Mouse (Mus musculus): Measurements from ENCODE around the gene Ranbp1. TPM values are rescaled to one million over a fixed set of nuclear protein-coding genes. Genes with fewer than 3 reads are reported as not detected.
"Not testable (repeated sequence)": the region's sequence is repeated elsewhere in the genome, so short reads cannot be mapped to it uniquely, and the experiment has no call there.

Gene Ranbp1
- 543 and 645 TPM in 2 replicates for total RNA-seq (2014; fragmentation: Nextera tagmentation)
- 405 and 431 TPM in 2 replicates for total RNA-seq (2017)
- polyA plus RNA-seq (2012): 1,262 and 1,589 TPM in 2 replicates

DNA sequence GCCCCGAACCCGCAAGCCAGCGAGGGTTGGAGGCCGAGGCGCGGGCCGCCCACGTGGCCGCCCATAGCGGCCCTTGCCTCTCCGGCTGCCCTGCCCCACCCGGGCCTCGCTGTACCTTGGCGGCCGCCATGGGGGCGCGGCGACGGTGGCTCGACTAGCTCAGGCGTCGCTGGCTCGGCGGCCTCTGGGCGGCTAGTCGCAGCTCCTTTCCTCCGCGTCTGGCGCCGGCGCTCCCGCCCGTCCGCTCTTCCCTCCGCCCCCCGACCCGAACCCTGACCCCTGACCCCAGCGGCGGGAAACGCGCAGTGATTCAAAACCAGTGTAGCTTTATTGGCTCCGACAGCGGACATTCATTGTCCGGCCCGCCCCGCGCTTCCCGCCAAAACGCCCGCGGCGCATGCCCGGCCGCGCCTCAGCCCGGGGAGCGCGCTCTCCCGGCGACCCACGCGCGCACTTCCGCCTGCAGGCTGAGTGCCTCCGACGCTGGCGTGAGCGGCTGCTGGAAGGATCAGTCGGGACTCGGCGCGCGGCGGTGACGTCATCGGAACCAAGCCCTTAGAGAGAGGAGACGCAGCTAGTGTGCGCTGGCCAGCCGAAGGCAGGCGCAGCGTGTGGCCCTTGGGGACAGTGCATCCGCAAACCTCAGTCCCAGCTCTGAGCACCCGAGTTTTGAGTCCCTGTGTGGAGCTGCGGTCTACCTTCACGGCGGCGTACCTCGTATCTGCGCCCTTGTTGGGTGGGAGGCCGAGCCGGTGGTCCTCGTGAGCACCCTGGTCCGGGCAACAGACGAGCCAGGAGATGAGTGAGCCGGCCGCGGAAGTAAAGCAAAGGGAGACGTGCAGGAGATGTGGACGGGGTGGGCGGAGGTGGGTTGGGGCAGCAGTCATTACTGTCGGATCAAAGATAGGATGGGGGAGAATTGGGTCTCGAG lies at the start of gene Ranbp1, which contains the start of gene Trmt2a:
TSS of gene Ranbp1 (minus strand) at position 300 of the 931 bp plus-strand sequence.
TSS of gene Trmt2a (plus strand) at position 247 of the 931 bp plus-strand sequence.
- no peaks in the 10 kb centered on the region for H3K27me3 ChIP-seq (ENCODE audit: insufficient read depth, low read length)
- H3K4me1 ChIP-seq (ENCODE audit: insufficient read depth, low read depth, low read length): peaks cover 70% of the 10 kb centered on the region
- peak within 1 kb of the TSS; percentile 95 for H3K4me3 ChIP-seq (ENCODE audit: low read depth, low read length)
- peak; percentile 78 for ATAC-seq (ENCODE audit: extremely low read depth, insufficient number of reproducible peaks, low FRiP score, poor library complexity, severe bottlenecking)
- peak; percentile 93 for DNase-seq (ENCODE audit: low spot score)
- H3K9me3 ChIP-seq (replicated peaks): no peaks in the 10 kb centered on the region
- H3K36me3 ChIP-seq (replicated peaks): peaks cover 81% of the 10 kb centered on the region
- TF ChIP-seq CTCF (IDR thresholded peaks at IDR 0.05; ENCODE audit: low read depth, low read length) (no peak), GATA1 (IDR thresholded peaks at IDR 0.05; ENCODE audit: borderline replicate concordance, low read length) (no peak), TAL1 (conservative IDR thresholded peaks at IDR 0.05; ENCODE audit: low read depth, low read length) (no peak), GATA2 (IDR thresholded peaks at IDR 0.05; ENCODE audit: borderline replicate concordance, low read depth, low read length) (no peak), POLR2AphosphoS5 (IDR thresholded peaks at IDR 0.05; ENCODE audit: insufficient replicate concordance, low read depth, low read length) (no peak)

DNA sequence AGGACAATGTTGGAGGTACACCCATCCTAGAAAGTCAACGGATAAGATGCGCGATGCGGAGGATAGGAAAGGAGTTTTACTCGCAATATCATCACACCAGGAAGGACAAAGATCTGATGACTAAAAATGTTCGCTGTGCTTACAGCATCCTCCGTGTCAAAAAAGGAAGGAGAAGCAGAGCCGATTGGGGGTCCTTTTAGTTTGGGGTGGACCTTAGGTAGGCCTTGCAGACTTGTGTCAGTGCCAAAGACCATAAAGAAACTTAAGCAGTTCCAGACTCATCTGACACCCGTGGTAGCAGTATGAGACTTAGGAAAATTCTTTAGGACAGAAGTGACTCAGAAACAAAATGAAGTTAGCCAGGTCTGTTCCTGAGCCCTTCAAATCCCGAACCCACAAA lies 41.1 kb upstream of the Ranbp1 start:
- Histone ChIP-seq H3K36me3 (replicated peaks) (peaks cover 35% of the 10 kb centered on the region), H3K4me1 (ENCODE audit: insufficient read depth, low read depth, low read length) (peaks cover 37% of the 10 kb centered on the region), H3K4me3 (ENCODE audit: low read depth, low read length) (peak overlapping the region; percentile 90)
- DNase-seq (ENCODE audit: low spot score); H3K9me3 ChIP-seq (replicated peaks); H3K27me3 ChIP-seq (ENCODE audit: insufficient read depth, low read length); ATAC-seq (ENCODE audit: extremely low read depth, insufficient number of reproducible peaks, low FRiP score, poor library complexity, severe bottlenecking): not testable (repeated sequence)

DNA sequence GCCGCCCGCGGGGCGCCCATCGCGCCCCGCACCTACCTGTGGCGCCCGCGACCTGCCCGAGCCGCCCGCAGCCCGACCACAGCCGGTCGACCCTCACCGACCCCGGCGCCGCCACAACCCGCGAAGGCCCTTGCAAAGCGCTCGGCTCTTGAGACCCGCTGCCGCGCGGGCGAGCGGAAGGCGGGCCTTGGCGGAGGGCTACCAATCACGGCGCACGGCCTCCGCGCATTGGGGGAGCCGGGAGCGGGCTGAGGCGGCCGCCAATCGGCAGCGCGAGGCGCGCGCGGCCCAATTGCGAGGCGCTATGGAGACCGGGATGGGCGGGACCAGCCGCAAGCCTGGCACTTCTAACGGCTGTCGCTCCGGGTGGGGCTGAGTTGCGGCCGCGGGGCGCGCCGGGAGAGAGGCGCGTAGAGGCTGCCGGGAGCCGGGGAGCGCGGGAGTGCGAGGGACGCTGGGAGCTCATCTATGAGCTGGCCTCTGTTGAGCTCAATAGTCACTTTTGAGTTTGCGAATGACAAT lies 40.6 kb upstream of the Ranbp1 start, which contains the start of gene Dgcr8:
TSS of gene Dgcr8 (minus strand) at position 180 of the 522 bp plus-strand sequence.
- H3K4me3 ChIP-seq (ENCODE audit: low read depth, low read length): peak within 1 kb of the TSS; percentile 90
- ATAC-seq (ENCODE audit: extremely low read depth, insufficient number of reproducible peaks, low FRiP score, poor library complexity, severe bottlenecking): peak; percentile 83
- H3K4me1 ChIP-seq (ENCODE audit: insufficient read depth, low read depth, low read length): peaks cover 37% of the 10 kb centered on the region
- no peaks in the 10 kb centered on the region for H3K9me3 ChIP-seq (replicated peaks)
- peaks cover 39% of the 10 kb centered on the region for H3K36me3 ChIP-seq (replicated peaks)
- no peaks in the 10 kb centered on the region for H3K27me3 ChIP-seq (ENCODE audit: insufficient read depth, low read length)
- peak; percentile 99 for DNase-seq (ENCODE audit: low spot score)
- TF ChIP-seq POLR2AphosphoS5 (IDR thresholded peaks at IDR 0.05; ENCODE audit: insufficient replicate concordance, low read depth, low read length): no peak
- TF ChIP-seq TAL1 (conservative IDR thresholded peaks at IDR 0.05; ENCODE audit: low read depth, low read length): no peak
- no peak for TF ChIP-seq GATA2 (IDR thresholded peaks at IDR 0.05; ENCODE audit: borderline replicate concordance, low read depth, low read length)
- TF ChIP-seq CTCF (IDR thresholded peaks at IDR 0.05; ENCODE audit: low read depth, low read length): no peak
- TF ChIP-seq GATA1 (IDR thresholded peaks at IDR 0.05; ENCODE audit: borderline replicate concordance, low read length): no peak

DNA sequence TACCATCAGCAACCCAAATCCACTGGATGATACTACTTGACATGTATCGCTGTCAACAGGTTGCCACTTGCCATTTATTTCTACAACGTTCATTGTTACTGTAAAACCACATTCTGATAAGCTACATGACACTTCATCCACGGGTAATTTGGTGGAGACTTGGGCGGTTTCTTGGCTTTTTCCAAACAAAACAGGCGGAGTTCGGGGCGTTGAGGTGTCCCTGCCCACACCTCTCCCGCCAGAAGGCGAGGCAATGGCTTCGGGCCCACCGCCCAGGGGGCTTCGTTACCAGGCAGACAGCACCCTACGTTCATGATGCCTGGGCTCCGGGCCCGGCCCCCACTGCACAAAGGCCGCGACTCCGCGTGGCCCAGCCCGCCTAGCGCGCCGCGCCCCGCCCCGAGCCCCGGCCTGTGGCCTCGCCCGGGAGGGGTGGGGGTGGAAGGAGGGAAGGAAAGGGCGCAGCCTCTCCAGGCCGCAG lies 40.1 kb upstream of the Ranbp1 start:
- peak; percentile 80 for DNase-seq (ENCODE audit: low spot score)
- H3K9me3 ChIP-seq (replicated peaks): no peaks in the 10 kb centered on the region

DNA sequence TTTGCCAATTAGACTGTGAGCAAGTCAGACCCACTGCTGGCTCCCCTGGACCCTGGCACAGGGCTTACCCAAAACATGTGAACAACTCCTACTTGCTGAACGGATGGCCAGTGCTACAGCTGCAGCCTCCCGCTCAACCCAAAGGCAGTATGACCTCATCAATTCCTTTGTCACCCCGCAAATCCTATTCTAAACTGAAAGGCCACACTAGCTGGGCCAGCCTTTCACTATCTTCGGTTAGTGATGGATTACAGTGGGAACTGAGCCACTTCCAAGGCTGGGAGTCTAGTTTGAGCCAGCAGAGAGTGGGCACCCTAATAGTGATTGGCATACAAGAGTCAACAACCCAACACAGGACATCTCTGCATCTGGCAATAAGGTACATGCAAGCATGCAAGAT lies 39.6 kb upstream of the Ranbp1 start:
- DNase-seq (ENCODE audit: low spot score) (no peak), ATAC-seq (ENCODE audit: extremely low read depth, insufficient number of reproducible peaks, low FRiP score, poor library complexity, severe bottlenecking) (no peak)
- H3K4me3 ChIP-seq (ENCODE audit: low read depth, low read length): peak overlapping the region; percentile 90
- H3K27me3 ChIP-seq (ENCODE audit: insufficient read depth, low read length): no peaks in the 10 kb centered on the region
- peaks cover 43% of the 10 kb centered on the region for H3K4me1 ChIP-seq (ENCODE audit: insufficient read depth, low read depth, low read length)
- H3K9me3 ChIP-seq (replicated peaks): no peaks in the 10 kb centered on the region
- TF ChIP-seq GATA2 (IDR thresholded peaks at IDR 0.05; ENCODE audit: borderline replicate concordance, low read depth, low read length): no peak
- TF ChIP-seq TAL1 (conservative IDR thresholded peaks at IDR 0.05; ENCODE audit: low read depth, low read length): no peak
- TF ChIP-seq GATA1 (IDR thresholded peaks at IDR 0.05; ENCODE audit: borderline replicate concordance, low read length): no peak
- TF ChIP-seq POLR2AphosphoS5 (IDR thresholded peaks at IDR 0.05; ENCODE audit: insufficient replicate concordance, low read depth, low read length): no peak
- TF ChIP-seq CTCF (IDR thresholded peaks at IDR 0.05; ENCODE audit: low read depth, low read length): no peak
- peaks cover 49% of the 10 kb centered on the region for H3K36me3 ChIP-seq (replicated peaks)

More for the DNA sequence above, 40.1 kb upstream of the Ranbp1 start:
- no peaks in the 10 kb centered on the region for H3K27me3 ChIP-seq (ENCODE audit: insufficient read depth, low read length)
- no peak for TF ChIP-seq POLR2AphosphoS5 (IDR thresholded peaks at IDR 0.05; ENCODE audit: insufficient replicate concordance, low read depth, low read length)
- no peak for TF ChIP-seq GATA1 (IDR thresholded peaks at IDR 0.05; ENCODE audit: borderline replicate concordance, low read length)
- no peak for TF ChIP-seq CTCF (IDR thresholded peaks at IDR 0.05; ENCODE audit: low read depth, low read length)
- TF ChIP-seq TAL1 (conservative IDR thresholded peaks at IDR 0.05; ENCODE audit: low read depth, low read length): no peak
- TF ChIP-seq GATA2 (IDR thresholded peaks at IDR 0.05; ENCODE audit: borderline replicate concordance, low read depth, low read length): no peak
- no peak for ATAC-seq (ENCODE audit: extremely low read depth, insufficient number of reproducible peaks, low FRiP score, poor library complexity, severe bottlenecking)
- H3K4me3 ChIP-seq (ENCODE audit: low read depth, low read length): peak overlapping the region; percentile 90
- peaks cover 45% of the 10 kb centered on the region for H3K36me3 ChIP-seq (replicated peaks)
- H3K4me1 ChIP-seq (ENCODE audit: insufficient read depth, low read depth, low read length): peaks cover 42% of the 10 kb centered on the region

DNA sequence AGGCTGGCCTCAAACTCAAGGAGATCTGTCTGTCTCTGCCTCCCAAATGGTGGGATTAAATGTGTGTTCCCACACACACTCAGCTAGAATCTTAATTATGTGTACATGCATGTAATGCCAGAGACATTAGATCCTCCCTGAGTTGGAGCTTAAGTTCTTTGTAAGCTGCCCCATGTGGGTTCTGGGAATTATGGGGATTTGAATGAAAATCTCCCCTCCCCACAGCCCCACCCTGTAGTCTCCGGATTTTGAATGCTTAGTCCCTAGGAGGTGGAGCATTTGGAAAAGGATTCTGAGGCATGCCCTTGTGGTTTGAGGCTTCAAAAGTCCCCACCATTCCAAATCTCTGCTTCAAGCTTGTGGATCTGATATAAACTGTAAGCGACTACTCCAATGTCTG lies 26.6 kb upstream of the Ranbp1 start:
- ATAC-seq (ENCODE audit: extremely low read depth, insufficient number of reproducible peaks, low FRiP score, poor library complexity, severe bottlenecking): no peak
- TF ChIP-seq TAL1 (conservative IDR thresholded peaks at IDR 0.05; ENCODE audit: low read depth, low read length) (no peak), POLR2AphosphoS5 (IDR thresholded peaks at IDR 0.05; ENCODE audit: insufficient replicate concordance, low read depth, low read length) (no peak), CTCF (IDR thresholded peaks at IDR 0.05; ENCODE audit: low read depth, low read length) (no peak), GATA2 (IDR thresholded peaks at IDR 0.05; ENCODE audit: borderline replicate concordance, low read depth, low read length) (no peak), GATA1 (IDR thresholded peaks at IDR 0.05; ENCODE audit: borderline replicate concordance, low read length) (no peak)
- H3K4me1 ChIP-seq (ENCODE audit: insufficient read depth, low read depth, low read length): peaks cover 7% of the 10 kb centered on the region; the same call in 1 of the 2 replicates

More for the DNA sequence above, 26.6 kb upstream of the Ranbp1 start:
- Histone ChIP-seq H3K36me3 (replicated peaks) (peaks cover 93% of the 10 kb centered on the region), H3K9me3 (replicated peaks) (no peaks in the 10 kb centered on the region), H3K27me3 (ENCODE audit: insufficient read depth, low read length) (no peaks in the 10 kb centered on the region), H3K4me3 (ENCODE audit: low read depth, low read length) (no peak overlapping the region)
- no peak for DNase-seq (ENCODE audit: low spot score)

All from G1E (cell line).